ENCODE assay signal across 33 mouse cellular contexts in genomic region chr1:106869986-106870385, GRCm38 (mm10). TPM values are rescaled to one million over a fixed set of nuclear protein-coding genes. Genes with fewer than 3 reads are reported as not detected.
DNase-seq lines count a peak whose midpoint lies in the region; ATAC-seq and TF ChIP-seq lines count a peak whose summit lies in the region.
"Had no signal": no experiment of that assay in that cellular context is flagged by ENCODE, and none has a peak within 500 bp of the region (broad histone marks: within the 10 kb centered on the region; RNA-seq: fewer than 3 reads in every experiment).

No protein-coding gene starts in this region.

- no peaks in the 10 kb centered on the region for H3K27me3 ChIP-seq in lung, embryonic 14.5 days (ENCODE audit: insufficient read depth, low read length)
- H3K27me3 ChIP-seq: CH12.LX; hindbrain, embryonic 13.5 days; intestine, embryonic 15.5 days; midbrain, embryonic 15.5 days; neural tube, embryonic 13.5 days had no signal

- no peaks in the 10 kb centered on the region for H3K9me3 ChIP-seq in lung, embryonic 14.5 days (ENCODE audit: low read depth, low read length)
- H3K9me3 ChIP-seq: G1E; hindbrain, embryonic 13.5 days; intestine, embryonic 15.5 days; midbrain, embryonic 15.5 days; neural tube, embryonic 13.5 days had no signal

- H3K27ac ChIP-seq in lung, embryonic 14.5 days (ENCODE audit: low read depth): no peak overlapping the region
- H3K27ac ChIP-seq: gastrocnemius, adult 2 months; hindbrain, embryonic 13.5 days; intestine, embryonic 15.5 days; midbrain, embryonic 15.5 days; neural tube, embryonic 13.5 days had no signal

- TF ChIP-seq CTCF in lung, embryonic 14.5 days (IDR thresholded peaks at IDR 0.05; ENCODE audit: low read depth): no peak

- no peak overlapping the region for H3K4me3 ChIP-seq in lung, embryonic 14.5 days (ENCODE audit: low read depth, low read length)
- H3K4me3 ChIP-seq: gastrocnemius, adult 2 months; hindbrain, embryonic 13.5 days; intestine, embryonic 15.5 days; midbrain, embryonic 15.5 days; myocyte; neural tube, embryonic 13.5 days had no signal

- no peak for ATAC-seq in lung, embryonic 14.5 days (ENCODE audit: insufficient read depth)
- ATAC-seq: activated CD4-positive, CD25-positive, alpha-beta regulatory T cell, adult 4 months; intestine, embryonic 15.5 days; midbrain, embryonic 15.5 days had no signal

- H3K4me2 ChIP-seq in lung, embryonic 14.5 days: no peak overlapping the region
- H3K4me2 ChIP-seq: hindbrain, embryonic 13.5 days; intestine, embryonic 15.5 days; liver, embryonic 11.5 days; midbrain, embryonic 15.5 days; neural tube, embryonic 13.5 days had no signal

- intact Hi-C loops in gastrocnemius, postnatal 14 days (cut with DNase I; ENCODE audit: low total_unique reads): no loop called here

- peak; percentile 10 for DNase-seq in gastrocnemius, adult 18-20 months (ENCODE audit: low spot score)
- DNase-seq in gastrocnemius, postnatal 14 days: no peak
- peak; percentile 37 for DNase-seq in lung, embryonic 14.5 days
- no peak for DNase-seq in lung, postnatal 25 days (ENCODE audit: low spot score)
- DNase-seq in adipocyte (ENCODE audit: low spot score): peak; percentile 88
- peak; percentile 84 for DNase-seq in gonadal fat pad, adult 2 months (ENCODE audit: low read depth)
- no peak for DNase-seq in embryo, embryonic 10 days (ENCODE audit: low spot score)
- DNase-seq: adrenal gland, postnatal 25 days; B cell, adult 2 months; cerebellum, adult 11 months; gastrocnemius, adult 2 months; kidney, adult 8-10 months; kidney, postnatal 14 days; lung, adult 2 months; lung, postnatal 4 days; thymus, postnatal 14 days had no signal

- no peaks in the 10 kb centered on the region for H3K4me1 ChIP-seq in lung, embryonic 14.5 days (ENCODE audit: insufficient read depth)
- H3K4me1 ChIP-seq: hindbrain, embryonic 13.5 days; intestine, embryonic 15.5 days; midbrain, embryonic 15.5 days; neural tube, embryonic 13.5 days had no signal

- no peaks in the 10 kb centered on the region for H3K36me3 ChIP-seq in lung, embryonic 14.5 days (ENCODE audit: insufficient read depth)
- H3K36me3 ChIP-seq: G1E; hindbrain, embryonic 13.5 days; intestine, embryonic 15.5 days; midbrain, embryonic 15.5 days; neural tube, embryonic 13.5 days had no signal

- no peak overlapping the region for H3K9ac ChIP-seq in lung, embryonic 14.5 days
- H3K9ac ChIP-seq: hindbrain, embryonic 13.5 days; intestine, embryonic 15.5 days; midbrain, embryonic 15.5 days; neural tube, embryonic 13.5 days had no signal

RNA-seq across cellular contexts. Expression of gene Serpinb5, which starts 9.0 kb away (rescaled TPM):
- total RNA-seq in gastrocnemius, adult 18-20 months (2021): not detected
- total RNA-seq in gastrocnemius, postnatal 14 days (2021): not detected
- polyA plus RNA-seq in lung, embryonic 14.5 days (2014; fragmentation: Nextera tagmentation; extraction: Ambion mirVana): 0.09 and 0.18 TPM in 2 replicates
- 1.9 and 2.1 TPM in 2 replicates for polyA plus RNA-seq in gonadal fat pad, adult 2 months (2012; rRNA removed)
- total RNA-seq: adrenal gland, postnatal 25 days; CH12.LX; gastrocnemius, adult 2 months; granulocyte monocyte progenitor cell, adult 5-6 weeks; heart, postnatal 25 days; layer of hippocampus, adult 18-20 months; layer of hippocampus, postnatal 25 days; megakaryocyte-erythroid progenitor cell, adult 5-6 weeks had no signal
- polyA plus RNA-seq: activated CD4-positive, CD25-positive, alpha-beta regulatory T cell, adult 4 months; forebrain, embryonic 11.5 days; G1E; heart, embryonic 14.5 days; hindbrain, embryonic 13.5 days; limb, embryonic 11.5 days; liver, embryonic 11.5 days; myocyte; neural tube, embryonic 13.5 days had no signal

Comparison
In these comparisons a context has a peak if more than half of its experiments do, and no peak if none do; other contexts are left out.
1. DNase-seq: peak in gastrocnemius, adult 18-20 months (single experiment), lung, embryonic 14.5 days (single experiment), adipocyte (single experiment) and gonadal fat pad, adult 2 months (single experiment); none in gastrocnemius, postnatal 14 days (single experiment), lung, postnatal 25 days (single experiment) and embryo, embryonic 10 days (single experiment).